Mouse (Mus musculus): Measurements from ENCODE around the gene Dscaml1.

The Dscaml1 gene

GRCm38 (mm10) chr9:45505487-45505939 lies 79.1 kb downstream of the Dscaml1 start:
- peak; percentile 45; the same call in 1 of the 2 replicates for ATAC-seq (ENCODE audit: low TSS enrichment)

DNA sequence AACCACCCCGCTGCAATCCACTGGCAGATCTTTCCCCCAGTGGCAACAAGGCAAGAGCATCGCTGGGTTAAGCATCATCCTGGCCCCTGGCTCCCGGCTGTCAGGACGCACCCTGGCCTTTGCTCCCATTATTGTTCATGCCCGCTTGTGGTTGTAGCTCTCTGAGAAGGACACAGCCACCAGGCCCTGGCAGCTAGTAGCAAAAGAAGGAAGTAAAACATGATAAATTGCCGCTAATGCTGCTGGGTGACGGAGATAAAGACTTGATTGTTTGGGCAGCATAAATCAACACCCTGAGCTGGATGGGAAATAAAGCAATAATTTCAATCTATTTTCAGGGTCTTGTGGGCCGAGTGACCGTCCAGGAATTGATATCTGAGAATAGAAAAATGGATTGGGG lies 81.1 kb downstream of the Dscaml1 start:
- ATAC-seq (ENCODE audit: low TSS enrichment) = no peak

- no peak for ATAC-seq (ENCODE audit: low TSS enrichment)
Observed at GRCm38 (mm10) chr9:45510806-45511546, 84.5 kb downstream of the Dscaml1 start.

- peak; percentile 84 for ATAC-seq (ENCODE audit: low TSS enrichment)
Observed at GRCm38 (mm10) chr9:45517993-45518705, 91.7 kb downstream of the Dscaml1 start.

DNA sequence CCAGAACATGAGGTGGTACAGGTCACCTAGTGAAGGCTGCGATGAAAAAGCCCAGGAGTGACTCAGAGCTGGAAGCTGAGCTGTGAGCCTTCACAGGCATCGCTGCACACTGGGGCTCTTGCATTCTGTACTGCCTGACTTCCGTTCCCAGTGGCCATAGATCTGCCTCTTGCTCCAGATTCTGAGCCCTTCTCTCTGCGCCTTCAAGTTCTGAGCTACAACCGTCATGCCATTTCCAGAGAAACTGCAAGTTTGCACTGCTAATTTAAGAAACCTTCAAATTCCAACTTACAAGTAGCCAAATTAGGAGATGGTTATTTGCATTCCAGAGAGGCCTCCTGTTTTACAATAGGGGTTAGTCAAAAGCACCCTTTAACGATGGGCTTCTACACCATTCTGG lies 93.4 kb downstream of the Dscaml1 start:
- peak; percentile 83 for ATAC-seq (ENCODE audit: low TSS enrichment)

DNA sequence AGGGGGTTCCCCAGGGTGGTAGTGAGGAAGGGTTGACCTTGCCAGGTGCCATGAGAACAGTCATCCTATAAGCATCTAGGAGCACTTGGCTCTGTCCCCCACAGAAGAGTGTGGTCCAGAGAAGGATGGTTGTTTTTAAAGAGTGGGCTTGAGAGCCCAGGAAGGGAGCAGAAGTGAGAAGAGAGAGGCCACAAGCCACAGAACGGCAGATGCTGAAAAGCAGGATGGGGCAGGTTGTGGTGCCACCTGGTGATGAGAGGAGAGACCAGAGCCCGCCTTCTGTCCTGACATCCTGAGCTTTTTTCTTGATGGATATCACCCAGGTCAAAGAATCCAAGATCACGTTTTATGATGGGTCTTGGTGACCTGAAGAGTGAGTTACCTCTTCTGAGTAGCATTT lies 96.4 kb downstream of the Dscaml1 start:
- ATAC-seq (ENCODE audit: low TSS enrichment) = no peak

- no peak for ATAC-seq (ENCODE audit: low TSS enrichment)
Observed at GRCm38 (mm10) chr9:45524505-45524904, 98.1 kb downstream of the Dscaml1 start.

GRCm38 (mm10) chr9:45533253-45533652 lies 106.8 kb downstream of the Dscaml1 start:
- no peak for ATAC-seq (ENCODE audit: low TSS enrichment)

GRCm38 (mm10) chr9:45534472-45534988 lies 108.1 kb downstream of the Dscaml1 start:
- ATAC-seq (ENCODE audit: low TSS enrichment) = peak; percentile 35

GRCm38 (mm10) chr9:45537649-45538048 lies 111.2 kb downstream of the Dscaml1 start:
- peak; percentile 78 for ATAC-seq (ENCODE audit: low TSS enrichment)

DNA sequence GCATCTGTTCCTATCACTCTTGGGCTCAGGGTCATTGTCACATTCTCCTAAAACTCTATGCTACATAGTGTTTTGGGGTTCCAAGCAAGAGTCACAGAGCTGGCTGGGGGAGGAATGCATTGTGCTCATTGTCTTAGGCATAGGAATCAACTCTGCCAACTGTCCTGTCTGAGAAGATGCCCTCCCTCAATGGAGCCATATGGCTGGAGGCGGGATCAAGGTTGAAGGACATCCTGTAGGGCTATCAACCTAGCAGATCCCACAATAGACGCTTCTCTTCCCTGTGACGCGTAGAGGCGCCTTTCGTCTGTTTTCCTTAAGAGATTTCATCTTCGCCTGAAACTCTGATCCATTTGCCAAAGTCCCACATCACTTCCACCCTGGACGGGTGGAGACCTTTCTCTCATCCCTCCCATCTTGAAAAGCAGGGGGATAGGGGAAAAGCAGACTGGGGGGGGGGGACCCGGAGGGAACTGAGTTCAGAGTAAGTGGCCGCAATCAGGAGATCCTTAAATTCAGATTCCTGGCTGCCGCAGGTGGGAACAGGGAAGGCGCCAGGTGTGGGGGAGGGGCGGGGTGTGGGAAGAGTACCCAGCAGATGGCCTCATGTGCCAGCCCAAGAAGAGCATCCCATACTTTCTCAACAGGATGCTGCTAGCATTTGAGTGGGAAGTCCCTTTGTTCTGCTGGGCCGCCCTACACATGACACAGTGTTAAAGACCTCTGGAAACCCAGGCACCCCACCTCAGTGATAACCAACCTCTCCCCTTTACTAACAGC lies 113.0 kb downstream of the Dscaml1 start:
- no peak for ATAC-seq (ENCODE audit: low TSS enrichment)

DNA sequence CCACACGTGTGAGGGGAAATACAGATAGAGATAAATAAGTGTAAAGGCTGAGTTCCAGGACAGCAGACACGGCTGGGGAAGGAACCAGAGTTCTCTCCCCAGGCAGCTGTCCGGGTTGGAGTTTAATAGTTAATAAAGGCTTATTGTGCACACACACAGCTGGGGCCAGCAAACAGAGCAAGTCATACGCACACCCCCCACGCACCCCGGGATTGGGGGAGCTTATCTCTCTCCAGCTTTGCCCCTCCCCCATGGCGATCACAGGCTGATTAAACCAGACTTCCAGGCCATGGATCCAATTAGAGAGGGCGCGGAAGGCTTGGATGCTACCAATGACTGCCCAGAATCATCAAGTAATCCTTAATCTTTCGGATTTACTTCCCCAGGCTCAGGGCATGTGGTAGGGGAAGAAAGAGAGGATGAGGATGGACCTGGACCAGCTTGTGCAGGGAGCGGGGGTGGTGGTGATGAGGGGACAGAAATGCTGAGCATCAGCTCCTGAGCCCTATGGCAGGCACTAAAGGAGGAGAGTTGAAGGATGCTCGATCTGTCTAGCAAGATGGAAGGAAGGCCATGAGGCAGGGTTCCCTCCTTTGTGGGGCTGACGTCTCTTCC lies 119.7 kb downstream of the Dscaml1 start:
- ATAC-seq (ENCODE audit: low TSS enrichment) = 0 out of 2 replicates have a peak, but pooled peaks have one; percentile 6

DNA sequence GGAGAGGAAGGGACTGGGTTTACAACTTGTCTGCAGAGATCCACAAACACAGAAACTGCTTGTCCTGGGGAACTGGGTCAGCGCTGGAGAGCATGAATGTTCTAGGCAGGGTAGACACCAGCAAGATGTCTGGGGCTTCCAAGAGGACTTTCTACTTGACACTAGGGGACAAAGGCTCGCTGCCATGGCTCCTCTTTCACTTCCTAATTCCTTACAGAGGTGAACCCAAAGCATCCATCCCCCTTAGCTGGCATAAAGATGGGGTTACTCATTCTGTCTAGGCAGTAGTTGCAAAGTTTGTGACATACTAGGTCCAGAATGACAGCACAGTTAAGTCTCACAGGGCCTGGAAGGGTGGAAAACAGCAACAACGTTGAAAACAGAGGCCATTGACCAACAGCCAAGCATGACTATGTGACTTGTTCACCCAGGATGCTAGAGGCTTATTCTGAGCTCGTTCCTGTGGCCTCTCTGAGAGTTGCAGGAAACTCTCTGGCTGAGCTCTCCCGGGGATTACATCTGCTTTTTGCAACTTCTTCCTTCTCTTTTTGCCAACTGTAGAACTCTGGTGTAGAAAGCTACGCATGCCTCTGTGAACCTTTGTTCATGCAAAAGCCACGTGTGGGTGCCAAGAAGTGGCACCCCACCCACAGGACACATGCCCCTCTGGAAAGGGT lies 120.6 kb downstream of the Dscaml1 start:
- no peak for ATAC-seq (ENCODE audit: low TSS enrichment)

GRCm38 (mm10) chr9:45549796-45550195 lies 123.4 kb downstream of the Dscaml1 start:
- ATAC-seq (ENCODE audit: low TSS enrichment) = no peak

- ATAC-seq (ENCODE audit: low TSS enrichment) = no peak
Observed at GRCm38 (mm10) chr9:45550210-45550609, 123.8 kb downstream of the Dscaml1 start.

DNA sequence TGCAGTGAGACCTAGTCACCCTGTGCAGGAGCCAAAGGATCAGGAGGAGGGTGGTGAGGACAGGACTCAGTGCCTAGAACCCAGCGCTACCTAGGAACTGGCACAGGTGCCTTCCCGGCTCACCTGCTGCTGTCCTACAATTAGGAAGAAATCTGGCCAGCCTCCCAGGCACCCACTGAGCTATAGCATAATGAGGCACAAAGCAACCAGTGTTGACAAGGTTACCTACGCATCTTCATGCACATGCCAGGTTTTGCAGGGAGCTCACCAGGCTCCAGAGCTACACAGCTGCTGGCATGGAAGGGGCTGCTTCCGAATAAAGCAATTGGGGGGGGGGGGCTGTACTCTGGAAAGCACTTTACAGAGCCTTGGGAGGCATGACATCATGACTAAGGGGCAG lies 124.2 kb downstream of the Dscaml1 start:
- ATAC-seq (ENCODE audit: low TSS enrichment) = no peak

DNA sequence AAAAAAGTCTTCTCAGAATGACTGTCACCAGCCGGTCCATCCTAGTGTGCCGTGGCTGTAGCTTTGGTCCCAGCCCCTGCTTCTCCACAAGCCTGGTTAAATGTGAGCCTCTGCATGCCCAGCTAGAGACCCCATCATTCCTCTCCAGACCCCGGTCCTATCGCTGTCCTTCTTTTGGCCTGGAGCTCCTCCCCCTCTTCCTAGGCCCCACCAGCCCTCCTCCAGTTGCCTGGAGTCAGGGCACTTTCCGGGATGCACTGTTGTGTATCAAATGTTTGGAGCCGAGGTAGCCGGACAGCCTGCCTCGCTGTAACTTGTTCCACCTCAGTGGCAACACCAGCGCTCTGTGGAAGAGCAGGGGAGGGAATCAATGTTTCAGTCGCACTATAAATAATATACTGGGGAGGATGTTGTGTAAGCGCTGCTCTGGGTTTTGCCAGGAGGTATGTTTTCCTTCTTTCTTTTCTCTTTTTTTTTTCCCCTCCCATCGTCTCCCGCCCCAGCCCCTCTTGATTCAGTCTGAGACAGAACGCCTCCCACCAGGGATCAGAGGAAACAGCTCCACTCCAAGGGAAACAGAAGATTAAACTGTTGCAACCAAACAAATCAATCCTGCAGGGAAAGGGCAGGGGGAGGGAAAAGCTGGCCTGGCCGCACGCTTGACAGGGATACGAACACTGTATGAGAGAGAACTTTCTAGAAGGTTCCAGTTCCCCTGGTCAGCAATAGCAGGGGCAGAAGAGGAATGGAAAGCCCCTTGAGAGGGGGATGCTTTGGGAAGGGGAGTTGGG lies 128.8 kb downstream of the Dscaml1 start:
- ATAC-seq (ENCODE audit: low TSS enrichment) = peak; percentile 83

DNA sequence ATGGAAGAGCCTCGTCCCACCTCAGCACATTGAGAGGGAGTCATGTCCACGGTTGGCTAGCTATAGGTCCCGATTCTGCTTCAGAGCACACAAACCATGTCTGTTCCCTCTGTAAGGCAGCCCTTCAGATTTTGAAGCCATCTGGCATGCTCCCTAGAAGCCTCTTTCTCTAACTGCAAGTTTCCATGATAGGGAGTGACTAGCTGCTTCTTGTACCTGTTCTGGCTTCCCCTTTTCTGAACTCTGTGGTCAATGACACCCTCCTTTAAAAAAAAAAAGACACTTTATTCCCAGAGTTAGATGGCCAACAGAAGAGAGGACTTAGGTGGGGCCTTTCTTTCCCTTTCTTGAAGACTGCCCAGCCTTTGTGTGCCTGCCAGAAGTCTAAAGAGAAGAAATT lies 130.5 kb downstream of the Dscaml1 start:
- no peak for ATAC-seq (ENCODE audit: low TSS enrichment)

- no peak for ATAC-seq (ENCODE audit: low TSS enrichment)
Observed at GRCm38 (mm10) chr9:45560987-45561386, 134.6 kb downstream of the Dscaml1 start.

GRCm38 (mm10) chr9:45566843-45567578 lies 140.6 kb downstream of the Dscaml1 start:
- no peak for ATAC-seq (ENCODE audit: low TSS enrichment)

All from frontal cortex, adult (tissue).